Mouse (Mus musculus): ENCODE measurements around the gene Gpatch1. TPM values are rescaled to one million over a fixed set of nuclear protein-coding genes. Genes with fewer than 3 reads are reported as not detected.

Gene Gpatch1
- 1 to 10 TPM; 5.4 to 8.5 TPM for total RNA-seq (2021)
- long read RNA-seq, experiment 1, transcript Gpatch1-201 (20 exons, 3,065 nt) = major isoform, 5 of 7 reads
- long read RNA-seq, experiment 1, partial matches to known transcripts = 1 of 7 reads
- long read RNA-seq, experiment 1, other reads (novel, unspliced or antisense) = 1 of 7 reads
- long read RNA-seq, experiment 2, partial matches to known transcripts = 0 of 2 reads
- long read RNA-seq, experiment 2, other reads (novel, unspliced or antisense) = 1 of 2 reads

- DNase-seq = peak; percentile 90 to 96
- intact Hi-C loops (cut with DNase I) = loop anchor here (5.0 kb wide), 1 partner anchor 74 kb away; no protein-coding TSS in a partner anchor
These were observed at the start of gene Gpatch1 for GRCm38 (mm10) chr7:35317729-35318609. Gene Gpatch1, minus strand, starts transcription at chr7:35318440.

GRCm38 (mm10) chr7:35365161-35365910, 47.1 kb upstream of the Gpatch1 start:
- no peak for DNase-seq
- intact Hi-C loops (cut with DNase I) = loop anchor here (2.0 kb wide), 1 partner anchor 33 kb away; no protein-coding TSS in a partner anchor

GRCm38 (mm10) chr7:35362868-35363267, 44.6 kb upstream of the Gpatch1 start:
- no peak for DNase-seq
- intact Hi-C loops (cut with DNase I) = no loop called here

GRCm38 (mm10) chr7:35362253-35362652, 44.0 kb upstream of the Gpatch1 start:
- intact Hi-C loops (cut with DNase I) = no loop called here
- DNase-seq = no peak

GRCm38 (mm10) chr7:35357621-35358020, 39.4 kb upstream of the Gpatch1 start:
- intact Hi-C loops (cut with DNase I) = no loop called here

GRCm38 (mm10) chr7:35355303-35355872, 37.1 kb upstream of the Gpatch1 start:
- intact Hi-C loops (cut with DNase I) = no loop called here
- no peak for DNase-seq

More at GRCm38 (mm10) chr7:35357621-35358020, 39.4 kb upstream of the Gpatch1 start:
- no peak for DNase-seq

- intact Hi-C loops (cut with DNase I) = no loop called here
- DNase-seq = no peak
These were observed 35.1 kb upstream of the Gpatch1 start for GRCm38 (mm10) chr7:35353306-35353705.

- intact Hi-C loops (cut with DNase I) = no loop called here
- DNase-seq = no peak
These were observed 32.9 kb upstream of the Gpatch1 start for GRCm38 (mm10) chr7:35351155-35351554.

GRCm38 (mm10) chr7:35349886-35350684, 31.8 kb upstream of the Gpatch1 start:
- DNase-seq = no peak
- intact Hi-C loops (cut with DNase I) = no loop called here

- DNase-seq = no peak
- intact Hi-C loops (cut with DNase I) = no loop called here
These were observed 30.8 kb upstream of the Gpatch1 start for GRCm38 (mm10) chr7:35349022-35349421.

- intact Hi-C loops (cut with DNase I) = no loop called here
These were observed 29.9 kb upstream of the Gpatch1 start for GRCm38 (mm10) chr7:35347918-35348700.

GRCm38 (mm10) chr7:35344785-35345330, 26.6 kb upstream of the Gpatch1 start:
- DNase-seq = no peak
- intact Hi-C loops (cut with DNase I) = no loop called here

More at GRCm38 (mm10) chr7:35347918-35348700, 29.9 kb upstream of the Gpatch1 start:
- no peak for DNase-seq

- intact Hi-C loops (cut with DNase I) = no loop called here
- no peak for DNase-seq
These were observed 24.3 kb upstream of the Gpatch1 start for GRCm38 (mm10) chr7:35342498-35342897.

- DNase-seq = no peak
- intact Hi-C loops (cut with DNase I) = no loop called here
These were observed 23.0 kb upstream of the Gpatch1 start for GRCm38 (mm10) chr7:35341282-35341681.

- no peak for DNase-seq
- intact Hi-C loops (cut with DNase I) = no loop called here
These were observed 22.0 kb upstream of the Gpatch1 start for GRCm38 (mm10) chr7:35340196-35340595.

- intact Hi-C loops (cut with DNase I) = loop anchor here (5.0 kb wide), 1 partner anchor 58 kb away; no protein-coding TSS in a partner anchor
- peak; percentile 11 to 29 for DNase-seq
These were observed 16.6 kb upstream of the Gpatch1 start for GRCm38 (mm10) chr7:35334527-35335452.

Measured in gastrocnemius, postnatal 36 days (tissue).